Mouse (Mus musculus) heart, postnatal 10 days (tissue): ENCODE data around the gene Cd99l2. TPM values are rescaled to one million over a fixed set of nuclear protein-coding genes. Genes with fewer than 3 reads are reported as not detected.

ENCODE experiments used
- DNase-seq, 2 experiments: peaks; one replicate each; pipeline ENCODE4 v3.0.0; 2021
- intact Hi-C: fragments of 180-260 bp; cut with DNase I; formaldehyde crosslinking; loops from one replicate; pipeline ENCODE4 v1.15.1; 2025
- total RNA-seq, 2 experiments: library from RNA; stranded (reverse); gene quantifications; 2 replicates each; pipeline ENCODE4 v1.2.3; 2021

The Cd99l2 gene
- total RNA-seq, 2 experiments from 2014 or later: 50.2 to 50.5 TPM

- intact Hi-C loops: loop anchor here (5.0 kb wide), 1 partner anchor 49 kb away; no protein-coding TSS in a partner anchor
Observed at GRCm38 (mm10) chrX:71468639-71469295, 23.9 kb downstream of the Cd99l2 start.

GRCm38 (mm10) chrX:71467491-71467890, 25.2 kb downstream of the Cd99l2 start:
- intact Hi-C loops: loop anchor here (5.0 kb wide), 1 partner anchor 50 kb away; no protein-coding TSS in a partner anchor
- DNase-seq: peak; percentile 29 to 32

More at GRCm38 (mm10) chrX:71468639-71469295, 23.9 kb downstream of the Cd99l2 start:
- DNase-seq: no peak

GRCm38 (mm10) chrX:71465417-71465816, 27.2 kb downstream of the Cd99l2 start:
- peak in 1 of 2 experiments; percentile 5 for DNase-seq
- intact Hi-C loops: loop anchor here (5.0 kb wide), 1 partner anchor 52 kb away; no protein-coding TSS in a partner anchor

GRCm38 (mm10) chrX:71464138-71464826, 28.4 kb downstream of the Cd99l2 start:
- no peak for DNase-seq
- intact Hi-C loops: no loop called here

- intact Hi-C loops: no loop called here
- no peak for DNase-seq
Observed at GRCm38 (mm10) chrX:71456078-71456737, 36.4 kb downstream of the Cd99l2 start.

GRCm38 (mm10) chrX:71442916-71443315, 49.7 kb downstream of the Cd99l2 start:
- intact Hi-C loops: no loop called here
- no peak for DNase-seq

- intact Hi-C loops: no loop called here
- no peak for DNase-seq
Observed at GRCm38 (mm10) chrX:71439473-71439872, 53.2 kb downstream of the Cd99l2 start.

- no peak for DNase-seq
- intact Hi-C loops: no loop called here
Observed at GRCm38 (mm10) chrX:71435542-71435941, 57.1 kb downstream of the Cd99l2 start.

- intact Hi-C loops: no loop called here
- peak; percentile 3 to 24 for DNase-seq
Observed at GRCm38 (mm10) chrX:71434860-71435259, 57.8 kb downstream of the Cd99l2 start.

GRCm38 (mm10) chrX:71434448-71434847, 58.2 kb downstream of the Cd99l2 start:
- intact Hi-C loops: no loop called here
- DNase-seq: no peak

GRCm38 (mm10) chrX:71430900-71431299, 61.7 kb downstream of the Cd99l2 start:
- no peak for DNase-seq
- intact Hi-C loops: no loop called here

- intact Hi-C loops: loop anchor here (5.0 kb wide), 1 partner anchor 130 kb away; the partner anchor contains the start of gene Hmgb3
- no peak for DNase-seq
Observed at GRCm38 (mm10) chrX:71427491-71427890, 65.2 kb downstream of the Cd99l2 start.

- intact Hi-C loops: loop anchor here (1.0 to 5.0 kb wide), 3 partner anchors 131 to 198 kb away; partner anchors contain the start of gene Hmgb3
- DNase-seq: peak; percentile 71 to 87
Observed at GRCm38 (mm10) chrX:71425746-71426519, 66.7 kb downstream of the Cd99l2 start.

- peak in 1 of 2 experiments; percentile 5 for DNase-seq
- intact Hi-C loops: loop anchor here (1.0 to 5.0 kb wide), 2 partner anchors 132 to 199 kb away; partner anchors contain the start of gene Hmgb3
Observed at GRCm38 (mm10) chrX:71424852-71425251, 67.8 kb downstream of the Cd99l2 start.

- no peak for DNase-seq
- intact Hi-C loops: no loop called here
Observed at GRCm38 (mm10) chrX:71413616-71414015, 79.0 kb downstream of the Cd99l2 start.

- intact Hi-C loops: no loop called here
- DNase-seq: no peak
Observed at GRCm38 (mm10) chrX:71412776-71413175, 79.9 kb downstream of the Cd99l2 start.

- DNase-seq: no peak
Observed at GRCm38 (mm10) chrX:71408386-71408785, 84.3 kb downstream of the Cd99l2 start.

GRCm38 (mm10) chrX:71406290-71406689, 86.4 kb downstream of the Cd99l2 start:
- intact Hi-C loops: no loop called here

More at GRCm38 (mm10) chrX:71408386-71408785, 84.3 kb downstream of the Cd99l2 start:
- intact Hi-C loops: no loop called here

GRCm38 (mm10) chrX:71396326-71396725, 96.3 kb downstream of the Cd99l2 start:
- no peak for DNase-seq
- intact Hi-C loops: no loop called here

More at GRCm38 (mm10) chrX:71406290-71406689, 86.4 kb downstream of the Cd99l2 start:
- no peak for DNase-seq

- intact Hi-C loops: no loop called here
- DNase-seq: peak; percentile 19 to 51
Observed at GRCm38 (mm10) chrX:71381571-71381970, 111.1 kb downstream of the Cd99l2 start.
